Comparison of ENCODE assay signal across 10 mouse cellular contexts in genomic region chr11:3374293-3374645, GRCm38 (mm10). TPM values are rescaled to one million over a fixed set of nuclear protein-coding genes. Genes with fewer than 3 reads are reported as not detected.
DNase-seq lines count a peak whose midpoint lies in the region; ATAC-seq and TF ChIP-seq lines count a peak whose summit lies in the region.
"Had no signal": no experiment of that assay in that cellular context is flagged by ENCODE, and none has a peak within 500 bp of the region (broad histone marks: within the 10 kb centered on the region; RNA-seq: fewer than 3 reads in every experiment).

No protein-coding gene starts in this region.

- peak overlapping the region; percentile 3; the same call in 1 of the 2 replicates for H3K9ac ChIP-seq in heart, embryonic 12.5 days
- H3K9ac ChIP-seq in heart, postnatal 0 days (replicated peaks; ENCODE audit: low read depth, low read length), result no peak overlapping the region

- peak overlapping the region; percentile 59 for H3K4me2 ChIP-seq in heart, embryonic 12.5 days
- H3K4me2 ChIP-seq in heart, postnatal 0 days (ENCODE audit: low read depth, low read length), result peak overlapping the region; percentile 37
- H3K4me2 ChIP-seq in myocyte (ENCODE audit: low read depth), result peak overlapping the region; percentile 79

- peaks cover 11% of the 10 kb centered on the region for H3K79me2 ChIP-seq in myocyte (ENCODE audit: control insufficient read depth, insufficient read depth)

- TF ChIP-seq EP300 in heart, postnatal 0 days (IDR thresholded peaks at IDR 0.05; ENCODE audit: low read depth), result no peak

- no peaks in the 10 kb centered on the region for H3K9me3 ChIP-seq in heart, embryonic 12.5 days (replicated peaks)
- H3K9me3 ChIP-seq in heart, postnatal 0 days (replicated peaks; ENCODE audit: control insufficient read depth, low read length), result no peaks in the 10 kb centered on the region
- H3K9me3 ChIP-seq: G1E had no signal

- H3K36me3 ChIP-seq in heart, embryonic 12.5 days, result no peaks in the 10 kb centered on the region
- no peaks in the 10 kb centered on the region for H3K36me3 ChIP-seq in heart, postnatal 0 days (replicated peaks; ENCODE audit: control insufficient read depth, insufficient read depth, low read length)
- H3K36me3 ChIP-seq in myocyte (ENCODE audit: control insufficient read depth, insufficient read depth), result no peaks in the 10 kb centered on the region

- H3ac ChIP-seq in myocyte (ENCODE audit: control insufficient read depth, insufficient read length), result no peak overlapping the region

- intact Hi-C loops in heart, postnatal 36 days (cut with DNase I), result no loop called here

- peaks cover 61% of the 10 kb centered on the region for H3K4me1 ChIP-seq in heart, embryonic 12.5 days (replicated peaks)
- H3K4me1 ChIP-seq in heart, postnatal 0 days (ENCODE audit: control insufficient read depth, insufficient read depth), result peaks cover 39% of the 10 kb centered on the region

- DNase-seq in heart, postnatal 36 days, result no peak
- peak; percentile 91 for DNase-seq in Patski (ENCODE audit: low read depth, low spot score)
- DNase-seq in heart, postnatal 0 days (ENCODE audit: low spot score), result peak; percentile 53
- DNase-seq in thymus, postnatal 14 days, result no peak
- no peak for DNase-seq in layer of hippocampus, adult 11-12 months (ENCODE audit: low spot score)
- no peak for DNase-seq in T-cell, adult 2 months (ENCODE audit: low spot score)
- DNase-seq: right cerebral cortex, postnatal 25 days had no signal

- WGBS in heart, embryonic 12.5 days, result 12% methylated on average over 7 of the region's 7 CpGs
- 17% methylated on average over 7 of the region's 7 CpGs for WGBS in heart, postnatal 0 days

- TF ChIP-seq POLR2A in myocyte (IDR thresholded peaks at IDR 0.05; ENCODE audit: insufficient read length, low read depth), result peak; percentile 15

- CTCF ChIA-PET in Patski (lab: Charles Lee), result interaction anchor here (0.8 to 2.3 kb wide), 7 partner anchors 8 to 79 kb away, joined by 3 to 13 read pairs (median 3); partner anchors contain the start of gene Pik3ip1

- H3K27me3 ChIP-seq in heart, embryonic 12.5 days (replicated peaks), result no peaks in the 10 kb centered on the region
- H3K27me3 ChIP-seq in Patski (no peaks in the 10 kb centered on the region), myocyte (ENCODE audit: control insufficient read depth, insufficient read depth, insufficient read length) (no peaks in the 10 kb centered on the region)
- no peaks in the 10 kb centered on the region for H3K27me3 ChIP-seq in heart, postnatal 0 days (ENCODE audit: control insufficient read depth, insufficient read depth, low read length)

- H3K27ac ChIP-seq in heart, embryonic 12.5 days (ENCODE audit: poor library complexity, severe bottlenecking), result peak overlapping the region; percentile 91
- H3K27ac ChIP-seq in heart, postnatal 0 days (ENCODE audit: low read depth), result peak overlapping the region; percentile 72

- peak overlapping the region; percentile 14 for H3K4me3 ChIP-seq in heart, embryonic 12.5 days
- H3K4me3 ChIP-seq in heart, postnatal 0 days (ENCODE audit: low read depth, low read length), result no peak overlapping the region; the same call in 1 of the 2 replicates
- H3K4me3 ChIP-seq in myocyte, result peak overlapping the region; percentile 3

- in situ Hi-C loops in Patski (cut with MboI; ENCODE audit: low pct_unique_long_range_greater_than_20kb), result no loop called here

- ATAC-seq in heart, embryonic 12.5 days (ENCODE audit: insufficient number of reproducible peaks, low FRiP score), result peak; percentile 38; the same call in 1 of the 2 replicates
- peak; percentile 89 for ATAC-seq in Patski
- peak; percentile 26; the same call in 1 of the 2 replicates for ATAC-seq in heart, postnatal 0 days (ENCODE audit: insufficient read depth, low read depth)

- no peak for TF ChIP-seq CTCF in Patski (IDR thresholded peaks at IDR 0.05)
- TF ChIP-seq CTCF in heart, postnatal 0 days (IDR thresholded peaks at IDR 0.05; ENCODE audit: low read depth), result no peak

- POLR2A ChIA-PET in Patski (lab: Charles Lee), result interaction anchor here (0.5 to 0.6 kb wide), 2 partner anchors 169 to 273 kb away, joined by 3 to 4 read pairs; no protein-coding TSS in a partner anchor

TF ChIP-seq in myocyte, 11 proteins besides CTCF, POLR2A, EP300 and RAD21:
- peak in 1 of 3 experiments; percentile 2 for TF ChIP-seq MYOD1 (IDR thresholded peaks at IDR 0.05; ENCODE audit: control insufficient read depth in 1 of 3, insufficient read length in 2 of 3, low read depth in 2 of 3)
- TF ChIP-seq REST (IDR thresholded peaks at IDR 0.05; ENCODE audit: insufficient read depth, insufficient read length), result no peak

RNA-seq across cellular contexts. Expression of gene Limk2, which starts 34.7 kb away (rescaled TPM):
- polyA plus RNA-seq in heart, embryonic 12.5 days (2016; fragmentation: Nextera tagmentation; extraction: Ambion mirVana), result 73.2 and 74.6 TPM in 2 replicates
- total RNA-seq in heart, postnatal 36 days (2021), result 10 to 100 TPM; 17.6 to 24.8 TPM
- polyA plus RNA-seq in Patski (2021) (38.5 TPM), myocyte (2012; fragmentation: generic; extraction: Trizol) (37.8 TPM)
- total RNA-seq in heart, postnatal 0 days (2014; rRNA removed; ENCODE audit: low replicate concordance), result 38.3 and 55.1 TPM in 2 replicates
- 31.0 and 32.8 TPM in 2 replicates for polyA plus RNA-seq in heart, postnatal 0 days (2015; fragmentation: Nextera tagmentation; extraction: Ambion mirVana)

RNA-seq across cellular contexts. Expression of gene Pik3ip1, which starts 44.1 kb away (rescaled TPM):
- polyA plus RNA-seq in heart, embryonic 12.5 days (2016; fragmentation: Nextera tagmentation; extraction: Ambion mirVana), result 20.2 and 21.3 TPM in 2 replicates
- 10 to 100 TPM; 49.4 to 66.2 TPM for total RNA-seq in heart, postnatal 36 days (2021)
- polyA plus RNA-seq in Patski (2021) (24.7 TPM), myocyte (2012; fragmentation: generic; extraction: Trizol) (5.8 TPM)
- total RNA-seq in heart, postnatal 0 days (2014; rRNA removed; ENCODE audit: low replicate concordance), result 22.3 and 57.6 TPM in 2 replicates
- polyA plus RNA-seq in heart, postnatal 0 days (2015; fragmentation: Nextera tagmentation; extraction: Ambion mirVana), result 44.7 and 65.9 TPM in 2 replicates

Comparison
In these comparisons a context has a peak if more than half of its experiments do, and no peak if none do; other contexts are left out.
1. DNase-seq: peak in Patski (single experiment) and heart, postnatal 0 days (single experiment); none in heart, postnatal 36 days (0 of 2), thymus, postnatal 14 days (single experiment), layer of hippocampus, adult 11-12 months (single experiment) and T-cell, adult 2 months (single experiment).
2. ATAC-seq: peak in every context shown above with its lines; median percentile 89 in Patski; 38 in heart, embryonic 12.5 days; 26 in heart, postnatal 0 days.
3. Peak in every context shown above with its lines, with median percentiles within 50 percentile points of each other: H3K4me2 ChIP-seq.